Mouse (Mus musculus): ENCODE data around the gene Slc25a22. TPM values are rescaled to one million over a fixed set of nuclear protein-coding genes. Genes with fewer than 3 reads are reported as not detected.

Slc25a22 gene
- polyA plus RNA-seq, 1 experiment from 2014 or later = 35.3 TPM

DNA sequence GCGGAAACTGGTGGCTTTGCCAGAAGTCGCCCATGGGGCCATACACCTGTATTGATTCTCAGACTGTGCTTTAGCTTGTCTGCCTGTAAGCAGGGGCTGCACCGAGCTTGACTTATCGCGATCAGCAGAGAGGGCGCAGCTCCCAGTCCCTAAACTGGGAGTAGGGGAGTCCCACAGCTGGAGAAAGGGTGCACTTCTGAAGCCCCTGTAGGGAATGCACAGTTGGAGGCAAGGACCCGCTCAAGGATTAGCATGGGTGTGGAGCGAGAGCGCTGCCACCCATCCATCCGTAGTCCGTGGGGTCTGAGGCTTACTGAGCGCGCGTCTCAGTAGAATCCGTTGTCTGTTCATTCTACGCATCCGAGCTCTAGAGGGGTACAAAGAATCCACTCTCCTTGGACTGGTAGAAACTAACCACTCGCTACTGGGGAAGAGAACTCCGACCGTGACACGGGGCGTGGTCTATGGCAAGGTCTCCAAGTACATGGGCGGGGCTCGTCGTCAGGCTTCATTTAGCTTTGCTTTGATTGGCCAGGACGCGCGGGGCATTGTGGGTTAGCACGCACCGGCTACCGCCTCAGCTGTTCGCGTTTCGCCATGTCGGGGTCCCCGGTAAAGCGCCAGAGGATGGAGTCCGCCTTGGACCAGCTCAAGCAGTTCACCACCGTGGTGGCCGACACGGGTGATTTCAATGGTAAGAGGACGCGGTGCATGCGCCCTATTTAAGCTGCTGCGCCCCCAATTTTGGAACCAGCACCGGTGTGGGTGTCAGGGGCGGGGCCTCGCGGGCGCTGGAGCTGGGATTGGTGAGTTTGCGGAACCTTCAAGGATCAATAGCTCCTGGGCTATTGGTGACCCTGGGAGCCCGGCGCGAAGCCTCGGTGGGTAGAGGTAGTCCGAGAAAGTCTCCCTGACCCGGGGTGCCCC, 45.8 kb downstream of the Slc25a22 start, which contains the start of gene Taldo1:
TSS of gene Taldo1 (plus strand) at position 575 of the 927 bp plus-strand sequence.
- Histone ChIP-seq H3K4me2 (ENCODE audit: low read length) (peak within 1 kb of the TSS; percentile 69), H3K9me3 (ENCODE audit: control insufficient read depth, low read length) (no peaks in the 10 kb centered on the region), H3K36me3 (ENCODE audit: control insufficient read depth, insufficient read depth, low read length) (peaks cover 13% of the 10 kb centered on the region), H3K27ac (ENCODE audit: low read depth) (peak within 1 kb of the TSS; percentile 39), H3K9ac (ENCODE audit: low read length) (peak within 1 kb of the TSS; percentile 49), H3K27me3 (replicated peaks; ENCODE audit: control insufficient read depth, insufficient read depth, low read length) (no peaks in the 10 kb centered on the region), H3K4me3 (ENCODE audit: low read depth, low read length) (peak within 1 kb of the TSS; percentile 81), H3K4me1 (replicated peaks; ENCODE audit: control insufficient read depth, insufficient read depth, low read length) (peaks cover 9% of the 10 kb centered on the region)
- under 1% methylated on average over 57 of the region's 57 CpGs for WGBS
- ATAC-seq (replicated peaks; ENCODE audit: low FRiP score, low TSS enrichment, low read depth) (peak; percentile 91), DNase-seq (ENCODE audit: low spot score) (peak; percentile 97)

DNA sequence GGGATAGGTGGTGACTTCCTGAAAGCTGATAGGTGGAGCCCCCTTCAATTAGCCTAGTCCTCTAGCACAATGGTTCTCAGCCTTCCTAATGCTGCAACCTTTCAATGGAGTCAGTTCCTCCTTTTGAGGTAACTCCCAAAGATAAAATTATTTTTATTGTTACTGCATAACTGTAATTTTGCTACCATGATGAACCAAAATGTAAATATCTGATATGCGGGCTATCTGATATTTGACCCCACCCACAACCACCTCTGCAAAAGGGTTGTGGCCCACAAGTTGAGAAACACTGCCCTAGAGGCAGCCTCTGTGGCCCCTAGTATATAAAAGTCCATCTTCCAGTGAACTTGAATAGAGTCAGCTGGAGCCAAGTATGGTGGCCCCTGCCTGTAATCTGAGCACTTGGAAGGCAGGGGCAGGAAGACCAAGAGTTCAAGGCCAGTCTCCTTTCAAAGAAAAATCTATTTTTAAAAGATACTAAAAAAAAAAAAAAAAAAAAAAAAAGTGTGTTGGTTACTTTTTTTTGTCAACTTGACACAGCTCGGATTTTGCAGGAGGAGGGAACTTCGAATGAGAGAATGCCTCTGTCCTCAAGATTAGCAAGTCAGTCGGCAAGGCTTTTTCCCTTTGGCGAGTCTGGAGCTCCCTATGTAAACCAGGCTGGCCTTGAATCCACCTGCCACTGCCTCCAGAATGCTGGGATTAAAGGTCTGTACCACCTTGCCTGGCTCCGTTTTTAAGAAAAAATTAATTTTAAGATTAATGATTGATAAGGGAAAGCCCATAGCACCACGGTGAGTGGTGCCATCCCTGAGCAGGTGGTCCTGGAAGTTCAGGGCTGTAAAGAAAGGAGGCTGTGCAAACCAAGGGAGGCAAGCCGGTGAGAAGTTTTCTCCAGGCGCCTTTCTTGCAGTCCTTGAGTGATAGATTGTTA, 47.1 kb downstream of the Slc25a22 start:
- peaks cover 9% of the 10 kb centered on the region for H3K4me1 ChIP-seq (replicated peaks; ENCODE audit: control insufficient read depth, insufficient read depth, low read length)
- 0 out of 2 replicates have a peak, but pooled peaks cover under 1% of the 10 kb centered on the region for H3K36me3 ChIP-seq (ENCODE audit: control insufficient read depth, insufficient read depth, low read length)
- WGBS = 54% methylated on average over 9 of the region's 9 CpGs
- H3K27me3 ChIP-seq (replicated peaks; ENCODE audit: control insufficient read depth, insufficient read depth, low read length) = no peaks in the 10 kb centered on the region
- H3K4me2 ChIP-seq (ENCODE audit: low read length) = peak overlapping the region; percentile 69; the same call in 1 of the 2 replicates
- ATAC-seq (replicated peaks; ENCODE audit: low FRiP score, low TSS enrichment, low read depth) = no peak
- peak overlapping the region; percentile 81; the same call in 1 of the 2 replicates for H3K4me3 ChIP-seq (ENCODE audit: low read depth, low read length)
- H3K9me3 ChIP-seq (ENCODE audit: control insufficient read depth, low read length) = no peaks in the 10 kb centered on the region
- no peak overlapping the region for H3K9ac ChIP-seq (ENCODE audit: low read length)
- no peak overlapping the region for H3K27ac ChIP-seq (ENCODE audit: low read depth)
- no peak for DNase-seq (ENCODE audit: low spot score)

DNA sequence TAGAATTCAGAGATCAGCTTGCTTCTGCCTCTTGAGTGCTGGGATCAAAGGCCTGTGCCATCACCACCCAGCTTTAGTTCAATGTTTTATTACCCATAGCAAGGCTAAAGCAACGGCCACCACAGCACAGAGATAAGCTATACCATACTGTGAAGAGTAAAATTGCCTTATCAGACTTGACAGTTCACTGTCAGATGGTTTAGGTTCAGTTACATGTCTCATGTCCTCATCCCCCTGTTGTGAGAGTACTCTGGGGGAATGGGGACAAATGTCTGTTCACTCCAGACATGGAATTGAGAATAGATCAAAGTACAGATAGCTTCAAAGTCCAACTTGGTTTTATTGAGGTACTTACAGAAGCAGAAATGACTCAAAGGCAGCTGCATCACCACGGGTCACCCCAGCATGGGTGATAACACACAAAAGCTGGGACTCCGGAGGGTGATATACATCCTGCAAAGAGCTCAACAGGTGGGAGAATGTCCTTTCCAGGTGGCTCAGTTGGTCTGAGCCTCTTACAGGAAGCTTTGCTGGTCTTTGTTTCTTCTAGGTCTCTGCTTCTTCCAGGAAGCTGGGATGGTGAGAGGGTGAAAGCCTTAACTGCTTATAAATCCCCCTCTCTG, 49.1 kb downstream of the Slc25a22 start:
- Histone ChIP-seq H3K4me2 (ENCODE audit: low read length) (no peak overlapping the region), H3K9ac (ENCODE audit: low read length) (no peak overlapping the region), H3K36me3 (ENCODE audit: control insufficient read depth, insufficient read depth, low read length) (no peaks in the 10 kb centered on the region), H3K27ac (ENCODE audit: low read depth) (no peak overlapping the region), H3K27me3 (replicated peaks; ENCODE audit: control insufficient read depth, insufficient read depth, low read length) (no peaks in the 10 kb centered on the region), H3K9me3 (ENCODE audit: control insufficient read depth, low read length) (no peaks in the 10 kb centered on the region), H3K4me1 (replicated peaks; ENCODE audit: control insufficient read depth, insufficient read depth, low read length) (peaks cover 9% of the 10 kb centered on the region), H3K4me3 (ENCODE audit: low read depth, low read length) (no peak overlapping the region)
- WGBS = 43% methylated on average over 3 of the region's 3 CpGs
- ATAC-seq (replicated peaks; ENCODE audit: low FRiP score, low TSS enrichment, low read depth) (no peak), DNase-seq (ENCODE audit: low spot score) (no peak)

DNA sequence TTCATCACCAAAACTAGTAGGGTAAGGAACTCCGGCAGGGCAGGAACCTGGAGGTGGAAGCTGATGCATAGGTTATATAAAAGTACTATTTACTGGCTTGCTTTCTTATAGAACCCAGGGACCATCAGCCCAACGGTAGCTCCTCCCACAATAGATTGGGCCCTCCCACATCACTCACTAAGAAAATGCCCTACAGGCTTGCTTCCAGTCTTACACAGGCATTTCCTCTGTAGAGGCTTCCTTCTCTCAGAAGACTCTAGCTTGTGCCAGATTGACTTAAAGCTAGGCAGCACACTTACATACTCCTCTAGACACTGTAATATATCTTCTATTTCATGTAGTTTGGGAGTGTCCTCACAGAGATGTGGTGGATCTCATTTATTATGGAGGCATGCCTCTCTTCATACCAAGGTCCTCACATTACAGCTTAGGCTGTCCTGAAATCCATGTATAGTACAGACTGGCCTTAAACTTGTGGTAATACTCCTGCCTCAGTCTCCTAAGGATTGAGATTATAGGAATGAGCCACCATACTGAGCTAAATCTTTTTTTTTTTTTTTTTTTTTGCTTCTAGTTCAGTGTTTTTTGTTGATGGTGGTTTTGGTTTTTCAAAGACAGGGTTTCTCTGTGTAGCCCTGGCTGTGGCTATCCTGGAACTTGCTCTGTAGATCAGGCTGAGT, 49.7 kb downstream of the Slc25a22 start:
- ATAC-seq (replicated peaks; ENCODE audit: low FRiP score, low TSS enrichment, low read depth) (no peak), DNase-seq (ENCODE audit: low spot score) (no peak)
- no peak overlapping the region for H3K4me3 ChIP-seq (ENCODE audit: low read depth, low read length)
- WGBS = 39% methylated on average over 2 of the region's 2 CpGs
- no peak overlapping the region for H3K27ac ChIP-seq (ENCODE audit: low read depth)
- H3K9me3 ChIP-seq (ENCODE audit: control insufficient read depth, low read length) = no peaks in the 10 kb centered on the region
- H3K36me3 ChIP-seq (ENCODE audit: control insufficient read depth, insufficient read depth, low read length) = no peaks in the 10 kb centered on the region
- no peak overlapping the region for H3K9ac ChIP-seq (ENCODE audit: low read length)
- H3K27me3 ChIP-seq (replicated peaks; ENCODE audit: control insufficient read depth, insufficient read depth, low read length) = no peaks in the 10 kb centered on the region
- H3K4me2 ChIP-seq (ENCODE audit: low read length) = no peak overlapping the region
- H3K4me1 ChIP-seq (replicated peaks; ENCODE audit: control insufficient read depth, insufficient read depth, low read length) = peaks cover 8% of the 10 kb centered on the region

DNA sequence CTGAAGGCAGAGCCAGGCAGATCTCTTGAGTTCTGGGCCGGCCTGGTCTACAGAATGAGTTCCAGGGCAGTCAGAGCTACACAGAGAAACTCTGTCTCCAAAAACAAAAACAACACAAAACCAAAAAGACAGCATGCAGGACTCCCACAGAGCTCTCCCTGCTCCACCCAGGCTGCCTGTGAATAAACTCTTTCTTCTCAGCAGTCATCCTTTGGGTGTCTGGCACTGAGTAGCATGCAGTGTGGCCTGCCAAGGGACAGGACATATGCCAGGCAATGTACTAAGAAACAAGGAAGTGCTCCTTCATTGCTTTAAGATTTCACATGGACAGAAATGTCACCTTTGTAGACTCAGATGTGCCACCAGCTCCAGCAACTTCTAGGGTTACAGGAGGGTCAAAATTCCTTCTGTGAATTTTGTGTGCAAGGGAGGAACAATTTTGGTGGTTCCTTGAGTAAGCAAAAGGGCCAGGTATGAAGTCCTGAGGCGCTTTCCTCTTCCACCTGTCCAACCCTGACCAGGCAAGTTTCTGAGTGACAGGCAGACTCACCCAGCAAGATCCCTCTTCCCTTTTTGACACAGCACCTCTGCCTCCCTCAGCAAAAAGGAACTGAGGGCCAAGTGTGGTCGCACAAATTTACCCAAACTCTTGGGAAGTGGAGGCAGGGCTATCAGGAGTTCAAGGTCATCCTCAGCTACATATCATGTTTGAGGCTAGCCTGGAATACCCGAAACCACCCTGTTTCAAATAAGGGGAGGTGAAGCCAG, 56.4 kb downstream of the Slc25a22 start:
- DNase-seq (ENCODE audit: low spot score) = no peak
- WGBS = 83% methylated on average over 4 of the region's 4 CpGs
- Histone ChIP-seq H3K4me2 (ENCODE audit: low read length) (no peak overlapping the region), H3K9ac (ENCODE audit: low read length) (no peak overlapping the region), H3K9me3 (ENCODE audit: control insufficient read depth, low read length) (no peaks in the 10 kb centered on the region), H3K36me3 (ENCODE audit: control insufficient read depth, insufficient read depth, low read length) (no peaks in the 10 kb centered on the region), H3K4me3 (ENCODE audit: low read depth, low read length) (no peak overlapping the region), H3K27me3 (replicated peaks; ENCODE audit: control insufficient read depth, insufficient read depth, low read length) (no peaks in the 10 kb centered on the region), H3K4me1 (replicated peaks; ENCODE audit: control insufficient read depth, insufficient read depth, low read length) (no peaks in the 10 kb centered on the region), H3K27ac (ENCODE audit: low read depth) (no peak overlapping the region)
- ATAC-seq (replicated peaks; ENCODE audit: low FRiP score, low TSS enrichment, low read depth) = no peak

Other genes starting within 250 kb of the Slc25a22 start
- 72.6 and 96.6 TPM in 2 replicates for gene Hras, start 243.9 kb downstream of the Slc25a22 start, polyA plus RNA-seq (2014; fragmentation: Nextera tagmentation; extraction: Ambion mirVana)
- gene Lrrc56, start 243.7 kb downstream of the Slc25a22 start, polyA plus RNA-seq (2014; fragmentation: Nextera tagmentation; extraction: Ambion mirVana) = 3.9 and 4.9 TPM in 2 replicates
- 2.7 and 2.8 TPM in 2 replicates for gene Lmntd2, start 223.8 kb downstream of the Slc25a22 start, polyA plus RNA-seq (2014; fragmentation: Nextera tagmentation; extraction: Ambion mirVana)
- 60.3 and 61.4 TPM in 2 replicates for gene Rassf7, start 222.0 kb downstream of the Slc25a22 start, polyA plus RNA-seq (2014; fragmentation: Nextera tagmentation; extraction: Ambion mirVana)
- 73.3 and 80.7 TPM in 2 replicates for gene Phrf1, start 209.1 kb downstream of the Slc25a22 start, polyA plus RNA-seq (2014; fragmentation: Nextera tagmentation; extraction: Ambion mirVana)
- gene Irf7, start 171.4 kb downstream of the Slc25a22 start, polyA plus RNA-seq (2014; fragmentation: Nextera tagmentation; extraction: Ambion mirVana) = 2.7 and 3.1 TPM in 2 replicates
- gene Cdhr5, start 161.1 kb downstream of the Slc25a22 start, polyA plus RNA-seq (2014; fragmentation: Nextera tagmentation; extraction: Ambion mirVana) = 31.9 and 36.8 TPM in 2 replicates
- gene Sct, start 158.8 kb downstream of the Slc25a22 start, polyA plus RNA-seq (2014; fragmentation: Nextera tagmentation; extraction: Ambion mirVana) = 136 and 201 TPM in 2 replicates
- 0.39 and 0.93 TPM in 2 replicates for gene Drd4, start 145.9 kb downstream of the Slc25a22 start, polyA plus RNA-seq (2014; fragmentation: Nextera tagmentation; extraction: Ambion mirVana)
- 86.2 and 90.9 TPM in 2 replicates for gene Deaf1, start 110.2 kb downstream of the Slc25a22 start, polyA plus RNA-seq (2014; fragmentation: Nextera tagmentation; extraction: Ambion mirVana)
- gene Tmem80, start 110.2 kb downstream of the Slc25a22 start, polyA plus RNA-seq (2014; fragmentation: Nextera tagmentation; extraction: Ambion mirVana) = 23.1 and 27.0 TPM in 2 replicates
- 49.4 and 61.2 TPM in 2 replicates for gene Eps8l2, start 99.0 kb downstream of the Slc25a22 start, polyA plus RNA-seq (2014; fragmentation: Nextera tagmentation; extraction: Ambion mirVana)
- gene Taldo1, start 45.7 kb downstream of the Slc25a22 start, polyA plus RNA-seq (2014; fragmentation: Nextera tagmentation; extraction: Ambion mirVana) = 339 and 344 TPM in 2 replicates
- 49.2 and 56.2 TPM in 2 replicates for gene Gatd1, start 23.8 kb downstream of the Slc25a22 start, polyA plus RNA-seq (2014; fragmentation: Nextera tagmentation; extraction: Ambion mirVana)
- 1.5 and 1.8 TPM in 2 replicates for gene Cend1, start 8.4 kb downstream of the Slc25a22 start, polyA plus RNA-seq (2014; fragmentation: Nextera tagmentation; extraction: Ambion mirVana)
- 10.6 and 11.5 TPM in 2 replicates for gene Pidd1, start 6.1 kb upstream of the Slc25a22 start, polyA plus RNA-seq (2014; fragmentation: Nextera tagmentation; extraction: Ambion mirVana)
- 1,554 and 1,709 TPM in 2 replicates for gene Rplp2, start 9.5 kb upstream of the Slc25a22 start, polyA plus RNA-seq (2014; fragmentation: Nextera tagmentation; extraction: Ambion mirVana)
- 24.6 and 30.2 TPM in 2 replicates for gene Pnpla2, start 17.3 kb upstream of the Slc25a22 start, polyA plus RNA-seq (2014; fragmentation: Nextera tagmentation; extraction: Ambion mirVana)
- 13.8 and 14.0 TPM in 2 replicates for gene Cracr2b, start 23.2 kb upstream of the Slc25a22 start, polyA plus RNA-seq (2014; fragmentation: Nextera tagmentation; extraction: Ambion mirVana)
- gene Cd151, start 29.5 kb upstream of the Slc25a22 start, polyA plus RNA-seq (2014; fragmentation: Nextera tagmentation; extraction: Ambion mirVana) = 73.4 and 73.5 TPM in 2 replicates
- 67.7 and 73.4 TPM in 2 replicates for gene Polr2l, start 37.2 kb upstream of the Slc25a22 start, polyA plus RNA-seq (2014; fragmentation: Nextera tagmentation; extraction: Ambion mirVana)
- 75.1 and 83.9 TPM in 2 replicates for gene Tspan4, start 37.3 kb upstream of the Slc25a22 start, polyA plus RNA-seq (2014; fragmentation: Nextera tagmentation; extraction: Ambion mirVana)
- 39.0 and 42.1 TPM in 2 replicates for gene Chid1, start 102.0 kb upstream of the Slc25a22 start, polyA plus RNA-seq (2014; fragmentation: Nextera tagmentation; extraction: Ambion mirVana)
- 70.0 and 77.7 TPM in 2 replicates for gene Ap2a2, start 124.3 kb upstream of the Slc25a22 start, polyA plus RNA-seq (2014; fragmentation: Nextera tagmentation; extraction: Ambion mirVana)
- 0.23 and 0.24 TPM in 2 replicates for gene Muc6, start 217.4 kb upstream of the Slc25a22 start, polyA plus RNA-seq (2014; fragmentation: Nextera tagmentation; extraction: Ambion mirVana)

Data from intestine, embryonic 14.5 days (tissue).